Mouse (Mus musculus): ENCODE measurements at regions not wholly inside any gene's neighbourhood (a gene's known extent, or its start where the extent isn't known, plus 50 kb on each side); places are given as distances from the start of the nearest gene placed in this dataset.

GRCm38 (mm10) chr9:41705972-41706371 is 418.1 kb downstream of the Sorl1 start:
- no peak overlapping the region for H3K4me3 ChIP-seq (replicated peaks)
- H3K27me3 ChIP-seq = no peaks in the 10 kb centered on the region
- no peak for ATAC-seq (ENCODE audit: insufficient number of reproducible peaks, low FRiP score, low TSS enrichment, low read depth)
- H3K36me3 ChIP-seq = no peaks in the 10 kb centered on the region
- peaks cover 29% of the 10 kb centered on the region for H3K4me1 ChIP-seq
- H3K4me2 ChIP-seq (replicated peaks) = no peak overlapping the region
- no peak overlapping the region for H3K9ac ChIP-seq
- H3K9me3 ChIP-seq (replicated peaks) = no peaks in the 10 kb centered on the region
- H3K27ac ChIP-seq (replicated peaks) = peak overlapping the region; percentile 90

GRCm38 (mm10) chr9:41705461-41705903 is 418.6 kb downstream of the Sorl1 start:
- H3K36me3 ChIP-seq = no peaks in the 10 kb centered on the region
- WGBS = 20% methylated on average over 8 of the region's 8 CpGs
- no peak overlapping the region for H3K9ac ChIP-seq
- H3K4me3 ChIP-seq (replicated peaks) = no peak overlapping the region
- no peaks in the 10 kb centered on the region for H3K9me3 ChIP-seq (replicated peaks)
- peak overlapping the region; percentile 90 for H3K27ac ChIP-seq (replicated peaks)
- ATAC-seq (ENCODE audit: insufficient number of reproducible peaks, low FRiP score, low TSS enrichment, low read depth) = 0 out of 2 replicates have a peak, but pooled peaks have one; percentile 20
- no peaks in the 10 kb centered on the region for H3K27me3 ChIP-seq
- H3K4me2 ChIP-seq (replicated peaks) = peak overlapping the region; percentile 6; the same call in 1 of the 2 replicates
- H3K4me1 ChIP-seq = peaks cover 29% of the 10 kb centered on the region

DNA sequence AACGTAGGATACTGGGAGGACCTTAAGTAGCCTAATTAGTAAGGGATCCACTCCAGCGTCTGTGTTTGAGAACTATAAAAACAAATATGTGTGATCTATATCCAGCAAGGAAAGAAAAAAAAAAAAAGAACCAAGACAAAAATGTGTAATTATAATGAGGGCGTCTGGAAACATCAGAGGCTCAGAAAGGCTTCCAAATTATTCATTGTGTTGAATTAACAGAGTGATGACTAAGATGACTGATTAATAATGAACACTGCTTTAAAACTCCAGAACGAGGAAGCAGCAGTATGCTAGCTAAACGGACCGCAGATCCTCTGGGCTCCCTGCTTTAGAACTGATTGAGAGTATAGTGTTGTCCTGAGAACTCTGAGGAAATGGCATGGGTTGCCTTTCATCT is 421.0 kb downstream of the Sorl1 start:
- Histone ChIP-seq H3K4me1 (peaks cover 38% of the 10 kb centered on the region), H3K4me3 (replicated peaks) (no peak overlapping the region), H3K4me2 (replicated peaks) (no peak overlapping the region), H3K9ac (no peak overlapping the region), H3K27me3 (no peaks in the 10 kb centered on the region), H3K27ac (replicated peaks) (peak overlapping the region; percentile 45; the same call in 1 of the 2 replicates), H3K36me3 (no peaks in the 10 kb centered on the region), H3K9me3 (replicated peaks) (no peaks in the 10 kb centered on the region)
- no peak for ATAC-seq (ENCODE audit: insufficient number of reproducible peaks, low FRiP score, low TSS enrichment, low read depth)
- 39% methylated on average over 6 of the region's 6 CpGs for WGBS

GRCm38 (mm10) chr9:41700683-41701082 is 423.4 kb downstream of the Sorl1 start:
- ATAC-seq (ENCODE audit: insufficient number of reproducible peaks, low FRiP score, low TSS enrichment, low read depth) = no peak
- Histone ChIP-seq H3K36me3 (no peaks in the 10 kb centered on the region), H3K4me1 (peaks cover 30% of the 10 kb centered on the region), H3K9ac (no peak overlapping the region), H3K27me3 (no peaks in the 10 kb centered on the region), H3K4me3 (replicated peaks) (no peak overlapping the region), H3K9me3 (replicated peaks) (no peaks in the 10 kb centered on the region), H3K4me2 (replicated peaks) (no peak overlapping the region), H3K27ac (replicated peaks) (no peak overlapping the region)
- WGBS = 47% methylated on average over 6 of the region's 6 CpGs

- H3K36me3 ChIP-seq = no peaks in the 10 kb centered on the region
- no peak overlapping the region for H3K4me3 ChIP-seq (replicated peaks)
- H3K27ac ChIP-seq (replicated peaks) = no peak overlapping the region
- WGBS = 55% methylated on average over 4 of the region's 4 CpGs
- H3K9ac ChIP-seq = no peak overlapping the region
- no peak overlapping the region for H3K4me2 ChIP-seq (replicated peaks)
- peaks cover 18% of the 10 kb centered on the region for H3K4me1 ChIP-seq
- ATAC-seq (ENCODE audit: insufficient number of reproducible peaks, low FRiP score, low TSS enrichment, low read depth) = no peak
- no peaks in the 10 kb centered on the region for H3K27me3 ChIP-seq
- no peaks in the 10 kb centered on the region for H3K9me3 ChIP-seq (replicated peaks)
Measured at GRCm38 (mm10) chr9:41699031-41699430, 425.1 kb downstream of the Sorl1 start.

DNA sequence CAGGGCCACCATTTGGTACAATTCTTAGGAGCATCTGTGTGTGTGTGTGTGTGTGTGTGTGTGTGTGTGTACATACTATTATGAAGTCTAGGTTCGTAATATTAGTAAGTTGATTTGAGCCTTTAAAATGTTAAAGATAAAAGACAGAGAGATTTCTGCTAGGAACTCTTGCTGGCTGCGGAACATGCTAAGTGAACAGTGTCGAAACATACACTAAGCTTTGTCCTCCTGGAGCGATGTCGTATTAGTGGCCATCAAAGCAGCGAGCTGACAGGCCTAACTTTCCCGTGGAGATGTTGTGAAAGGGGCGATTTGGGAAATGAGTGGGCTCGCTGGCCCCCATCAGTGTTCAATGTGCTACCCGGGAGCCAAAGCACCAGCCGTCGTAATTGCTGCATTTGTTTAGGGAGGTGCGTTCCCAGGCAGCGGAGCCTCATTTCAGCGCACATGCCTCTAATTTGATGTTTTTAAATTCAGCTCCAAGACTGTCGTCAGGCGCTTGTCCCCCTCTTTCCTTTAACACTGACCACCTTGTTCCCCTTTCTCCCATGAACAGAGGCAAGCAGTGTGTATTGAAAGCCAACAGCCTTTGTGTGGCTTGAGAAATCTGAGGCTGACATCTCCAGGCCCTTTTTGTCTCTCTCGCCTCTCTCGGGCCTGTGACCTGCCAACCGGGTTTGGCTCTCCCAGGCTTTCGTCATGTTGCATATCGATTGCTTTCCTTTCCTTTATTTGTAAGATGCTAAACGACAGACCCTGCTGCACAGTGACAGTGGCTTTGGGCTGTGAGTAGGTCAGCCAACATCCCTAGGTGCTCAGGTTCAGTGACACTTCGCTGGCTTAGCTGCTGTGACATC is 426.3 kb downstream of the Sorl1 start:
- Histone ChIP-seq H3K36me3 (no peaks in the 10 kb centered on the region), H3K4me1 (peaks cover 17% of the 10 kb centered on the region), H3K4me3 (replicated peaks) (no peak overlapping the region), H3K9me3 (replicated peaks) (no peaks in the 10 kb centered on the region), H3K27ac (replicated peaks) (0 out of 2 replicates have a peak overlapping the region, but pooled peaks have one; percentile 5), H3K27me3 (no peaks in the 10 kb centered on the region), H3K4me2 (replicated peaks) (no peak overlapping the region), H3K9ac (no peak overlapping the region)
- WGBS = 44% methylated on average over 24 of the region's 24 CpGs
- no peak for ATAC-seq (ENCODE audit: insufficient number of reproducible peaks, low FRiP score, low TSS enrichment, low read depth)

- ATAC-seq (ENCODE audit: insufficient number of reproducible peaks, low FRiP score, low TSS enrichment, low read depth) = no peak
- Histone ChIP-seq H3K36me3 (no peaks in the 10 kb centered on the region), H3K4me1 (peaks cover 14% of the 10 kb centered on the region), H3K27ac (replicated peaks) (no peak overlapping the region), H3K4me2 (replicated peaks) (no peak overlapping the region), H3K9me3 (replicated peaks) (no peaks in the 10 kb centered on the region), H3K4me3 (replicated peaks) (no peak overlapping the region), H3K9ac (no peak overlapping the region), H3K27me3 (no peaks in the 10 kb centered on the region)
Measured at GRCm38 (mm10) chr9:41697160-41697559, 426.9 kb downstream of the Sorl1 start.

DNA sequence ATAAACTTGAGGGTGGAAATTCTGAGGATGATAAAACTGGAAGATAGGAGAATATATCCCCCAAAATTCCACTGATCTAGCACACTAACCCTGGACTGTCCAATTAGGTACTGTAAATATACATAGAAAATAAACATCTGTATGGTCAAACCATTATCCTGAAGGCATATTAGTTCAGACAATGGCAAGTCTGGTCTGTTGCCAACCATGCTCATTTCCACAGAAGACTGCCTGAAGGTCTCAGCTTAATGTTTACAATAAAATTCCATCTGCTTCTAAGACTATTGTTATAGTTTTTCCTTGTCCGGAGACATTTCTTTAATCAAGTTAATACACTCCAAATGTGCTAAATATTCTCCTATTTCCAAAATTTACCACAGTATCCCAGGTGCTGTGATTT is 441.2 kb downstream of the Sorl1 start:
- H3K4me1 ChIP-seq = peaks cover 4% of the 10 kb centered on the region; the same call in 1 of the 2 replicates
- no peak overlapping the region for H3K4me3 ChIP-seq (replicated peaks)
- H3K36me3 ChIP-seq = no peaks in the 10 kb centered on the region
- no peak overlapping the region for H3K27ac ChIP-seq (replicated peaks)
- ATAC-seq (ENCODE audit: insufficient number of reproducible peaks, low FRiP score, low TSS enrichment, low read depth) = no peak
- H3K9ac ChIP-seq = no peak overlapping the region
- WGBS = 20% methylated on average over 1 of the region's 1 CpGs
- H3K27me3 ChIP-seq = no peaks in the 10 kb centered on the region
- no peak overlapping the region for H3K4me2 ChIP-seq (replicated peaks)
- no peaks in the 10 kb centered on the region for H3K9me3 ChIP-seq (replicated peaks)

GRCm38 (mm10) chr9:41675656-41676055 is 448.4 kb downstream of the Sorl1 start:
- H3K4me1 ChIP-seq = no peaks in the 10 kb centered on the region
- no peak overlapping the region for H3K9ac ChIP-seq
- no peaks in the 10 kb centered on the region for H3K36me3 ChIP-seq
- no peak for ATAC-seq (ENCODE audit: insufficient number of reproducible peaks, low FRiP score, low TSS enrichment, low read depth)
- H3K4me3 ChIP-seq (replicated peaks) = no peak overlapping the region
- 87% methylated on average over 2 of the region's 2 CpGs for WGBS
- H3K4me2 ChIP-seq (replicated peaks) = no peak overlapping the region
- no peak overlapping the region for H3K27ac ChIP-seq (replicated peaks)
- H3K9me3 ChIP-seq (replicated peaks) = no peaks in the 10 kb centered on the region
- no peaks in the 10 kb centered on the region for H3K27me3 ChIP-seq

DNA sequence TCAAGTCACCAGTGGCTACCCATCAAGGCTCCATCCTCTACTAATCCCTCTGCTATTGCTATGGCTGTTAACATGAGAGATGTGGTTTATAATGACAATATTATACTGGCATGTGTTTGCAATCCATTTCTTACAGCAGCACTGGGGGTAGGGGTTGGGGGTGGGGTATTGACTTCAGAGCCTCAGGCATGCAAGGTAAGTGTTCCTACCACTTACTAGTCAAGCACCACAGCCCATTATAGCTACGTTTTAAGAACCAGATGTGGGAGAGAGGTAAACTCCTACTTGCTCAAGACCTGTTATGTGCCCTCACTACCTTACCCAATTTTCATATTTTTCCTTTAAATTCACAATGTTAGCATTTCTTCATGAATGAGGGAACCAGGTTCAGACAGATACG is 451.1 kb downstream of the Sorl1 start:
- Histone ChIP-seq H3K4me2 (replicated peaks) (no peak overlapping the region), H3K4me1 (no peaks in the 10 kb centered on the region), H3K9me3 (replicated peaks) (no peaks in the 10 kb centered on the region), H3K4me3 (replicated peaks) (no peak overlapping the region), H3K27me3 (no peaks in the 10 kb centered on the region), H3K27ac (replicated peaks) (no peak overlapping the region), H3K36me3 (no peaks in the 10 kb centered on the region), H3K9ac (no peak overlapping the region)
- 24% methylated on average over 2 of the region's 2 CpGs for WGBS
- no peak for ATAC-seq (ENCODE audit: insufficient number of reproducible peaks, low FRiP score, low TSS enrichment, low read depth)

DNA sequence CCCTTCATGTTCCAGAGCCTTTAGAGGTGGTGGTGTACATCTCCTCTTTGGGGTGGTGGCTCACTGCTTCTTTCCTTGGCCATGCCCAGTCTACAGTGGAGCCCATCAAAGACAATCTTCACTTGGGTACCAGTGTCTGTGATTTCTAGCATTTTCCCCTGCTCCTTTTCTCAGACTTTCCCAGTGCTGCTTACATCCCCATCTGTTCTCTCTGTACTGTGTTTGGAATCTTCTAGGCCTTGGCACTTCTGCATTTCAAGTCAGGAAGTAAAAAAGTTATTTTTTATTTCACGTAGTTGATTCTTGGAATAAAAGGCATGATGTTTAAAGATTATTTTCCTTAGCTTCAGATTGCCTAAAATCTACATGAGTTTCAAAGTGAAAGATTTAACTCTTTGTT is 455.4 kb downstream of the Sorl1 start:
- no peak for ATAC-seq (ENCODE audit: insufficient number of reproducible peaks, low FRiP score, low TSS enrichment, low read depth)
- Histone ChIP-seq H3K27me3 (no peaks in the 10 kb centered on the region), H3K36me3 (no peaks in the 10 kb centered on the region), H3K9ac (no peak overlapping the region), H3K27ac (replicated peaks) (no peak overlapping the region), H3K4me1 (peaks cover 8% of the 10 kb centered on the region), H3K4me2 (replicated peaks) (no peak overlapping the region), H3K9me3 (replicated peaks) (no peaks in the 10 kb centered on the region), H3K4me3 (replicated peaks) (no peak overlapping the region)
- 53% methylated on average over 1 of the region's 1 CpGs for WGBS
